Mouse (Mus musculus) liver, embryonic 14.5 days (tissue): ENCODE data around the gene Ikzf2. TPM values are rescaled to one million over a fixed set of nuclear protein-coding genes. Genes with fewer than 3 reads are reported as not detected.

Experiments
- ATAC-seq: fragments of 200-750 bp; cut with Nextera tagmentation; 2 replicates; pipeline ENCODE4 v1.8.0; 2017; ENCODE audit warnings: moderate number of reproducible peaks, mild to moderate bottlenecking, moderate library complexity; ENCODE audit not compliant: insufficient read depth
- DNase-seq, 3 experiments: peaks; one replicate each; pipeline ENCODE4 v3.0.0-alpha.2; 2012 to 2013; ENCODE audit warnings: low read depth in 3 of 3, low spot score in 3 of 3
- H3K27ac ChIP-seq: fragments of 300-500 bp; sonication (generic); 2 replicates; pipeline ENCODE4 v1.5.1; 2014; ENCODE audit warnings: moderate library complexity, mild to moderate bottlenecking, control low read depth, inconsistent platforms
- H3K27me3 ChIP-seq: fragments of 300-500 bp; sonication (generic); 2 replicates; pipeline ENCODE4 v1.6.1; 2014; ENCODE audit warnings: mild to moderate bottlenecking, low read length, moderate library complexity; ENCODE audit not compliant: control insufficient read depth, insufficient read depth
- H3K36me3 ChIP-seq: fragments of 300-500 bp; sonication (generic); replicated peaks from 2 replicates; pipeline ENCODE4 v1.6.1; 2014; ENCODE audit warnings: low read depth; ENCODE audit not compliant: control insufficient read depth, insufficient read depth
- H3K4me1 ChIP-seq, 2 experiments: fragments of 200-500 bp in 1 of 2; fragments of 300-500 bp in 1 of 2; sonication (generic) in 1 of 2; replicated peaks; 2 replicates each; pipeline ENCODE4 v1.6.1; 2012 to 2014; ENCODE audit warnings: antibody characterized with exemption in 1 of 2, inconsistent platforms in 1 of 2, low read length in 1 of 2; ENCODE audit not compliant: control insufficient read depth in 2 of 2, insufficient read depth in 2 of 2
- H3K4me2 ChIP-seq: fragments of 300-500 bp; sonication (generic); 2 replicates; pipeline ENCODE4 v1.6.1; 2014; ENCODE audit warnings: low read depth, mild to moderate bottlenecking, control low read depth, moderate library complexity
- H3K4me3 ChIP-seq, 2 experiments: fragments of 200-500 bp in 1 of 2; fragments of 300-500 bp in 1 of 2; sonication (generic) in 1 of 2; 2 replicates each; pipeline ENCODE4 v1.5.1; 2012 to 2014; ENCODE audit warnings: low read depth in 2 of 2, low read length in 2 of 2, mild to moderate bottlenecking in 2 of 2, control low read depth in 1 of 2, inconsistent platforms in 1 of 2, moderate library complexity in 1 of 2; ENCODE audit not compliant: insufficient read depth in 1 of 2
- H3K9ac ChIP-seq: fragments of 300-500 bp; sonication (generic); replicated peaks from 2 replicates; pipeline ENCODE4 v1.6.1; 2014; ENCODE audit warnings: mild to moderate bottlenecking, control low read depth, moderate library complexity
- H3K9me3 ChIP-seq: fragments of 300-500 bp; sonication (generic); 2 replicates; pipeline ENCODE4 v1.6.1; 2016; ENCODE audit warnings: low read length, mixed read lengths; ENCODE audit not compliant: control insufficient read depth
- CTCF ChIP-seq: IDR thresholded peaks from 2 replicates; pipeline ENCODE4 v1.5.1; 2016; ENCODE audit warnings: antibody characterized with exemption, low read depth, control low read depth
- EP300 ChIP-seq: IDR thresholded peaks from 2 replicates; pipeline ENCODE4 v1.6.1; 2016; ENCODE audit warnings: antibody characterized with exemption, low read depth
- WGBS: fragments of 180-500 bp; shearing (Covaris S2); extraction: QIAGEN DNeasy Blood & Tissue Kit; methylation state at CpG from one replicate; pipeline ENCODE4 v1.1.7; 2014; ENCODE audit not compliant: insufficient replicate concordance; 5-methylcytosine and 5-hydroxymethylcytosine counted together
- polyA plus RNA-seq, 2 experiments: library from polyadenylated mRNA; depleted of rRNA in 1 of 2; stranded (reverse) in 1 of 2; unstranded in 1 of 2; fragments of >200 nt; fragmentation: Nextera tagmentation in 1 of 2; extraction: Ambion mirVana in 1 of 2; gene quantifications; 2 replicates each; pipeline versions ENCODE4 v1.2.1 to v1.2.3; 2012 to 2014

Ikzf2 gene
- polyA plus RNA-seq, 2 experiments: 0.19 to 0.30 TPM

GRCm38 (mm10) chr1:69591328-69591801, 95.7 kb downstream of the Ikzf2 start:
- Histone ChIP-seq H3K4me1 (0 out of 4 replicates have a peak, but pooled peaks cover 0 to 3% of the 10 kb centered on the region in 2 experiments), H3K4me2 (no peak overlapping the region), H3K4me3 (no peak overlapping the region), H3K9me3 (no peaks in the 10 kb centered on the region), H3K9ac (no peak overlapping the region), H3K27ac (no peak overlapping the region), H3K27me3 (no peaks in the 10 kb centered on the region), H3K36me3 (no peaks in the 10 kb centered on the region)
- TF ChIP-seq EP300 (no peak), CTCF (no peak)
- no peak for DNase-seq
- 48% methylated on average over 7 of the region's 7 CpGs for WGBS
- no peak for ATAC-seq

GRCm38 (mm10) chr1:69585546-69585945, 101.5 kb downstream of the Ikzf2 start:
- Histone ChIP-seq H3K27me3 (no peaks in the 10 kb centered on the region), H3K36me3 (no peaks in the 10 kb centered on the region), H3K4me2 (no peak overlapping the region), H3K9me3 (no peaks in the 10 kb centered on the region), H3K4me3 (no peak overlapping the region), H3K9ac (no peak overlapping the region), H3K27ac (no peak overlapping the region), H3K4me1 (peaks cover 3 to 6% of the 10 kb centered on the region in 2 experiments)
- no peak for ATAC-seq
- WGBS: 51% methylated on average over 2 of the region's 2 CpGs
- TF ChIP-seq EP300 (no peak), CTCF (no peak)
- no peak for DNase-seq

- no peaks in the 10 kb centered on the region for H3K9me3 ChIP-seq
- H3K4me3 ChIP-seq: no peak overlapping the region
- no peaks in the 10 kb centered on the region for H3K36me3 ChIP-seq
- DNase-seq (no peak), ATAC-seq (peak; percentile 57)
- no peak overlapping the region for H3K9ac ChIP-seq
- H3K27ac ChIP-seq: no peak overlapping the region
- no peak for TF ChIP-seq EP300
- no peak for TF ChIP-seq CTCF
- 59% methylated on average over 5 of the region's 5 CpGs for WGBS
- H3K4me1 ChIP-seq: peaks cover 3 to 6% of the 10 kb centered on the region in 2 experiments
- H3K4me2 ChIP-seq: no peak overlapping the region
- no peaks in the 10 kb centered on the region for H3K27me3 ChIP-seq
Measured at GRCm38 (mm10) chr1:69583932-69584659, 102.9 kb downstream of the Ikzf2 start.

- Histone ChIP-seq H3K27ac (no peak overlapping the region), H3K4me2 (no peak overlapping the region), H3K4me3 (no peak overlapping the region), H3K36me3 (no peaks in the 10 kb centered on the region), H3K4me1 (no peaks in the 10 kb centered on the region; a peak in 1 of 4 replicates), H3K27me3 (no peaks in the 10 kb centered on the region), H3K9me3 (no peaks in the 10 kb centered on the region), H3K9ac (no peak overlapping the region)
- no peak for DNase-seq
- ATAC-seq: no peak
- 76% methylated on average over 4 of the region's 4 CpGs for WGBS
- TF ChIP-seq EP300 (no peak), CTCF (no peak)
Measured at GRCm38 (mm10) chr1:69578917-69579316, 108.1 kb downstream of the Ikzf2 start.

GRCm38 (mm10) chr1:69559443-69560090, 127.5 kb downstream of the Ikzf2 start:
- Histone ChIP-seq H3K9me3 (no peaks in the 10 kb centered on the region), H3K9ac (no peak overlapping the region), H3K4me2 (peak overlapping the region; percentile 41), H3K4me1 (peaks cover 20 to 21% of the 10 kb centered on the region in 2 experiments), H3K27ac (peak overlapping the region; percentile 58), H3K4me3 (no peak overlapping the region), H3K36me3 (no peaks in the 10 kb centered on the region), H3K27me3 (no peaks in the 10 kb centered on the region)
- ATAC-seq (peak; percentile 100), DNase-seq (peak; percentile 67 to 76 (median 69))
- 21% methylated on average over 5 of the region's 5 CpGs for WGBS
- TF ChIP-seq CTCF: no peak
- peak; percentile 97 for TF ChIP-seq EP300
